8 mouse cellular contexts compared by ENCODE assay signal in the genomic region with DNA sequence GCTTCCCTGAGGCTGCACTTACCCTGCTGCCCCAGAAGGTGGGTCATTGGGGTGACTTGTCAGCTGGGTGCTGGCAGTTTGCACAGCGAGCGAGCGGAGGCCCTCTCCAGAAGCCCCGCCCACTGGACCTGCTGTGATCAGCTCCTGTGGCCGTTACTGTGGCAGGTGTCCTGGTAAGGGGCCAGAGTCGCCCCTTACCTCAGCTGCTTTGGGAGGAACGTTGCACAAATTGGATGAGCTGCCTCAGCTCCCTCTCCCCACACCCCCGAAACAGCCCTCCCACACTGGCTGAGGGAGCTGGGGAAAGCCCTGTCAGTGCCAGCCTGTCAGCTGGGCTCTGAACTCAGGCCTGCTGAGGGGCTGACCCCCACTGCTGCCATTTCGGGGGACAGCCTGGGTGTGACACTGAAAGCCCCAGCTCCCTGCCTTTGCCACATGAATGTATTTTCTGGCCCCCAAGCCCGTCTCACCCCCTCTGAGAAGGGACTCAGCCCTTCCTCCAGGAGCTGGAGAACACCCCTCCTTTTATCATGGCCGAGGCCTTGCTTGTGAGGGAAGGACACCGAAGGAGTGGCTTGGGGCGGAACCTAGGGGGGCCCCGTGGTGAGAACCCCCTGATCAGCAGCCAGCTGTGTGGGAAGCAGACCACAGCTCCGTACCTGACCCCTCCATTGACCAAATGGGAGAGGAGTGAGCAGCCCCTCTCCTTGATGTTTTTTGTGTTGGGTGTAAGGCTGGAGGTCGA. TPM values are rescaled to one million over a fixed set of nuclear protein-coding genes. Genes with fewer than 3 reads are reported as not detected.
DNase-seq lines count a peak whose midpoint lies in the region; ATAC-seq and TF ChIP-seq lines count a peak whose summit lies in the region.

No protein-coding gene starts in this region.

- H3K9ac ChIP-seq in forebrain, embryonic 16.5 days (replicated peaks; ENCODE audit: low read depth, low read length) = no peak overlapping the region
- H3K9ac ChIP-seq in kidney, postnatal 0 days (ENCODE audit: low read depth, low read length) = 0 out of 2 replicates have a peak overlapping the region, but pooled peaks have one; percentile 9

- H3K36me3 ChIP-seq in forebrain, embryonic 16.5 days (ENCODE audit: control insufficient read depth, insufficient read depth) = peaks cover 46% of the 10 kb centered on the region
- peaks cover 62% of the 10 kb centered on the region for H3K36me3 ChIP-seq in kidney, postnatal 0 days (ENCODE audit: insufficient read depth, low read length)

- peak overlapping the region; percentile 50 for H3K27ac ChIP-seq in forebrain, embryonic 16.5 days (ENCODE audit: low read length)
- no peak overlapping the region for H3K27ac ChIP-seq in kidney, postnatal 0 days

- H3K27me3 ChIP-seq in forebrain, embryonic 16.5 days (replicated peaks; ENCODE audit: control insufficient read depth, insufficient read depth, low read length) = no peaks in the 10 kb centered on the region
- H3K27me3 ChIP-seq in kidney, postnatal 0 days (ENCODE audit: insufficient read depth, low read length) = no peaks in the 10 kb centered on the region

- no peak for ATAC-seq in cerebellum, adult (ENCODE audit: insufficient number of reproducible peaks, low FRiP score, low TSS enrichment)
- ATAC-seq in forebrain, embryonic 16.5 days = no peak
- no peak for ATAC-seq in kidney, postnatal 0 days (replicated peaks; ENCODE audit: low FRiP score, low read depth)
- ATAC-seq in megakaryocyte, adult 5-6 weeks (ENCODE audit: poor library complexity, severe bottlenecking) = peak; percentile 19; the same call in 1 of the 2 replicates

- no peak; the same call in 1 of the 2 replicates for TF ChIP-seq CTCF in kidney, postnatal 0 days (IDR thresholded peaks at IDR 0.05; ENCODE audit: low read depth)

- DNase-seq in cerebellum, adult 11-12 months = peak; percentile 76
- peak; percentile 43 to 47 for DNase-seq in spleen, postnatal 36 days (ENCODE audit: low spot score in 2 of 2)
- no peak for DNase-seq in spleen, adult 12 weeks (ENCODE audit: low spot score)
- DNase-seq in kidney, postnatal 0 days (ENCODE audit: low spot score) = peak; percentile 41
- no peak for DNase-seq in natural killer cell, adult 2 months (ENCODE audit: low spot score in 2 of 2)

- H3K4me2 ChIP-seq in forebrain, embryonic 16.5 days (ENCODE audit: low read length) = no peak overlapping the region
- H3K4me2 ChIP-seq in kidney, postnatal 0 days (ENCODE audit: low read length) = no peak overlapping the region

- 28% methylated on average over 16 of the region's 16 CpGs for WGBS in forebrain, embryonic 16.5 days
- WGBS in kidney, postnatal 0 days = 49% methylated on average over 16 of the region's 16 CpGs

- H3K9me3 ChIP-seq in forebrain, embryonic 16.5 days (ENCODE audit: control insufficient read depth, low read length) = no peaks in the 10 kb centered on the region
- H3K9me3 ChIP-seq in kidney, postnatal 0 days (replicated peaks; ENCODE audit: low read length) = no peaks in the 10 kb centered on the region

- H3K4me3 ChIP-seq in forebrain, embryonic 16.5 days (replicated peaks; ENCODE audit: low read length) = no peak overlapping the region
- no peak overlapping the region for H3K4me3 ChIP-seq in kidney, postnatal 0 days (replicated peaks; ENCODE audit: low read depth, low read length)

- peaks cover 20% of the 10 kb centered on the region for H3K4me1 ChIP-seq in forebrain, embryonic 16.5 days (replicated peaks; ENCODE audit: control insufficient read depth, insufficient read depth, low read length)
- peaks cover 7% of the 10 kb centered on the region; the same call in 1 of the 2 replicates for H3K4me1 ChIP-seq in kidney, postnatal 0 days (replicated peaks; ENCODE audit: insufficient read depth, low read length)

RNA-seq across cellular contexts. Expression of a gene that starts 6.7 kb away (rescaled TPM):
- polyA plus RNA-seq in forebrain, embryonic 16.5 days (2015; fragmentation: Nextera tagmentation; extraction: Ambion mirVana) = not detected in 2 replicates
- 0.20 TPM in 1 of 2 replicates, not detected in the other for polyA plus RNA-seq in kidney, postnatal 0 days (2015; fragmentation: Nextera tagmentation; extraction: Ambion mirVana)
- total RNA-seq in megakaryocyte, adult 5-6 weeks (2015) = not detected in 2 replicates
- not detected in 2 replicates for total RNA-seq in megakaryocyte, adult 5-6 weeks (2017)

RNA-seq across cellular contexts. Expression of a gene that starts 6.9 kb away (rescaled TPM):
- 498 and 517 TPM in 2 replicates for polyA plus RNA-seq in forebrain, embryonic 16.5 days (2015; fragmentation: Nextera tagmentation; extraction: Ambion mirVana)
- polyA plus RNA-seq in kidney, postnatal 0 days (2015; fragmentation: Nextera tagmentation; extraction: Ambion mirVana) = 463 and 480 TPM in 2 replicates
- 393 and 449 TPM in 2 replicates for total RNA-seq in megakaryocyte, adult 5-6 weeks (2015)
- 377 and 389 TPM in 2 replicates for total RNA-seq in megakaryocyte, adult 5-6 weeks (2017)

RNA-seq across cellular contexts. Expression of a gene that starts 8.0 kb away (rescaled TPM):
- polyA plus RNA-seq in forebrain, embryonic 16.5 days (2015; fragmentation: Nextera tagmentation; extraction: Ambion mirVana) = 16.5 and 20.2 TPM in 2 replicates
- polyA plus RNA-seq in kidney, postnatal 0 days (2015; fragmentation: Nextera tagmentation; extraction: Ambion mirVana) = 9.3 and 10.3 TPM in 2 replicates
- 8.3 and 8.5 TPM in 2 replicates for total RNA-seq in megakaryocyte, adult 5-6 weeks (2015)
- total RNA-seq in megakaryocyte, adult 5-6 weeks (2017) = 5.6 and 5.9 TPM in 2 replicates

RNA-seq across cellular contexts. Expression of a gene that starts 24.0 kb away (rescaled TPM):
- 66.8 and 74.7 TPM in 2 replicates for polyA plus RNA-seq in forebrain, embryonic 16.5 days (2015; fragmentation: Nextera tagmentation; extraction: Ambion mirVana)
- 55.1 and 55.6 TPM in 2 replicates for polyA plus RNA-seq in kidney, postnatal 0 days (2015; fragmentation: Nextera tagmentation; extraction: Ambion mirVana)
- total RNA-seq in megakaryocyte, adult 5-6 weeks (2015) = 20.4 and 27.5 TPM in 2 replicates
- 11.9 and 14.9 TPM in 2 replicates for total RNA-seq in megakaryocyte, adult 5-6 weeks (2017)

RNA-seq across cellular contexts. Expression of a gene that starts 27.0 kb away (rescaled TPM):
- polyA plus RNA-seq in forebrain, embryonic 16.5 days (2015; fragmentation: Nextera tagmentation; extraction: Ambion mirVana) = 254 and 298 TPM in 2 replicates
- not detected in 2 replicates for polyA plus RNA-seq in kidney, postnatal 0 days (2015; fragmentation: Nextera tagmentation; extraction: Ambion mirVana)
- not detected in 2 replicates for total RNA-seq in megakaryocyte, adult 5-6 weeks (2015)
- total RNA-seq in megakaryocyte, adult 5-6 weeks (2017) = not detected in 2 replicates

Comparison
In these comparisons a context has a peak if more than half of its experiments do, and no peak if none do; other contexts are left out.
1. DNase-seq: peak in cerebellum, adult 11-12 months (single experiment), spleen, postnatal 36 days (2 of 2) and kidney, postnatal 0 days (single experiment); none in spleen, adult 12 weeks (single experiment) and natural killer cell, adult 2 months (0 of 2).